Mouse (Mus musculus): ENCODE measurements around the gene Vmn2r9.
"Not testable (repeated sequence)": the region's sequence is repeated elsewhere in the genome, so short reads cannot be mapped to it uniquely, and the experiment has no call there.

Gene Vmn2r9

DNA sequence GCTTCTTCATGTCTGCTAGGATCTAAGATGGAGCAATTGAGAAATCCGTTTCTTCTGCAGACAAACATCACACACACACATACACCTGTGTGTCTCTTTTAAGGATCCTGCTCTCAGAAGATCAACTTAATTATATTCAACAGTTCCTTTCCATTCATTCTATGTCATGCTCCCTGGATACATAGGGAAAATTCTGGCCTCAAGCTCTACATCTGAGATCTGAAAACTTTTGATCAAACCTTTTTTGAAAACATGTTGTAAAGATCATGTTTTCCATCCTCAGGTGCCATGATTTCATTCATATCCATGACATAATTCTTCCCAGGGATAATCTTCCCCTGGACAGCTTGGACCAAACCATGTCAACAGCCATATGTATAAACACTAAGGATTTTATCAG, at the start of gene Vmn2r9:
Gene Vmn2r9 (minus strand): TSS at position 101 of the 400 bp plus-strand sequence.
- not testable (repeated sequence) for DNase-seq (ENCODE audit: low spot score in 2 of 2)

DNA sequence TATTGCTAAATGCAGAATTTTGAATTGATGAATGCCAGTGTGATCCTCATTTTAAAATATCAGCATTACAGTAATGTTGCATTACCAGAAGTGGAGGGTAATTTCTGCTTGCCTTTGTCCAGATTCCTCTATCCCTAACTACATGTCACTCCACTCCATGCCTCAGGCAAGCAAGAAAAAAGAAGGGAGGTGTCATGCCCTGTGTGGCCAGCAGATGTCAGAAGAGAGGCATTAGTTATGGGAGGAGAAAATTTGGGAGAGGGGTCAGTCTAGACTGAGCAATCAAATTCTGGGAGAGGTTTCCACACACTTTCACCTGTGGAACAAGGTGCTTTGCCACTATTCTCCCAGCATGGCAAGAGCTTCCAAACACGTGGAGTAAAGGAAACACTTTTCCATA, 14.3 kb upstream of the Vmn2r9 start:
- not testable (repeated sequence) for DNase-seq (ENCODE audit: low spot score in 2 of 2)

DNA sequence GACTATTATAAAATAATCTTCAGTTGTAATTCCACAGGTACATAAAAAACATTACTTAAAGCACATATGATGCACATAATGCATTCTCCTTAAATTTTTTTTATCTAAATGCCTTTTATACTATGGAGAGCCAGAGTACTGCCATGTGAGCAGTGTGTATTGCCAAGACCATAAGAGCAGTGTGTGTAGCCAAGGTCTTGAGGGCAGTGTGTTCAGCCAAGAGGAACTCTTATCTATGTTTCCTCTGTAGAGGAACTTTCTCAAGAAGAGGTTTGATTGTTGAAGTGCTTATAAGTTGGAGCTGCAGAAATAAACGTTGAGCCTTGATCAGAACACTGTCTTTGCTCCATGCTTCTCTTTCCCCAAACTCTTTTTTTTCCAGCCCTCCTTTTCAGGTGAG, 2.9 kb downstream of the Vmn2r9 start:
- no peak for DNase-seq (ENCODE audit: low spot score in 2 of 2)

DNA sequence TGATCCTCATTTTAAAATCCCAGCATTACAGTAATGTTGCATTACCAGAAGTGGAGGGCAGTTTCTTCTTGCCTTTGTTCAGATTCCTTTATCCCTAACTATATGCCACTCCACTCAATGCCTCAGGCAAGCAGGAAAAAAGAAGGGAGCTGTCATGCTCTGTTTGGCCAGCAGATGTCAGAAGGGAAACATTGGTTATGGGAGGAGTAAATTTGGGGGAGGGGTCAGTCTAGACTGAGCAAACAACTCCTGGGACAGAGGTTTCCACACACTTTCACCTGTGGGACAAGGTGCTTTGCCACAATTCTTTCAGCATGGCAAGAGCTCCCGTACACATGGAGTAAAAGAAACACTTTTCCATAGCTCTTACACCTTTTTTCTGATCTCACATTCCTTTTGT, 16.2 kb downstream of the Vmn2r9 start:
- no peak for DNase-seq (ENCODE audit: low spot score in 2 of 2)

DNA sequence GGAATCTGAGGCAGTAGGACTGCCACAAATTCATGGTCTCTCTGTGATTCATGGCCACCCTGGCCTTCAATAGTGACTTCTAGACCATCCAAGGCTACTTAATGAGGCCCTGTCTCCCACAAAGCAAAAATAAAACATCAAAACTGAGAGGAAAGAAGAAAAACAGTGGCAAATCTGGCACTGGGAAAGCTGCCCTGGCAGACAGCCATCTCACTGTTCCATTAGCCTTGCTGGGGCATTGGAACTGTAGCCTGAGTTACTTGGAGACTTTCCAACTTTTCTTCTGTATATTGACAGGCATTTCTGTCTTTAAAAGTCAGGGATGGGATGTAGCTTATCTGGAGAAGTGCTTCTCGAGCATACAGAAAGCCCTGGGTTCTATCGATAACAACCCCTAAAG, 29.1 kb downstream of the Vmn2r9 start:
- DNase-seq (ENCODE audit: low spot score in 2 of 2), result no peak

DNA sequence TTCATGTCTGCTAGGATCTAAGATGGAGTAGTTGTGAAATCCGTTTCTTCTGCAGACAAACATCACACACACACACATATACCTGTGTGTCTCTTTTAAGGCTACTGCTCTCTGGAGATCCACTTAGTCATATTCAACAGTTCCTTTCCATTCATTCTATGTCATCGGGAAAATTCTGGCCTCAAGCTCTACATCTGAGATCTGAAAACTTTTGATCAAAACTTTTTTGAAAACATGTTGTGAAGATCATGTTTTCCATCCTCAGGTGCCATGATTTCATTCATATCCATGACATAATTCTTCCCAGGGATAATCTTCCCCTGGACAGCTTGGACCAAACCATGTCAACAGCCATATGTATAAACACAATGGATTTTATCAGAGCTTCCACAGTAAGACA, 43.7 kb downstream of the Vmn2r9 start, which contains the start of gene Vmn2r8:
Gene Vmn2r8 (minus strand): TSS at position 101 of the 400 bp plus-strand sequence.
- DNase-seq (ENCODE audit: low spot score in 2 of 2), result not testable (repeated sequence)

DNA sequence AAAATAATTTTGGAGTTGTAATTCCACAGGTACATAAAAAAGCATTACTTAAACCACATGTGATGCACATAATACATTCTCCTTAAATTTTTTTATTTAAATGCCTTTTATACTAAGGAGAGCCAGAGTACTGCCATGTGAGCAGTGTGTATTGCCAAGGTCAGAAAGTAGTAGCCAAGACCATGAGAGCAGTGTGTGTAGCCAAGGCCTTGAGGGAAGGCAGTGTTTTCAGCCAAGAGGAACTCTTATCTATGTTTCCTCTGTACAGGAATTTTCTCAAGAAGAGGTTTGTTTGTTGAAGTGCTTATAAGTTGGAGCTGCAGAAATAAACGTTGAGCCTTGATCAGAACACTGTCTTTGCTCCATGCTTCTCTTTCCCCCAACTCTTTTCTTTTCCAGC, 48.8 kb downstream of the Vmn2r9 start:
- DNase-seq (ENCODE audit: low spot score in 2 of 2), result no peak

DNA sequence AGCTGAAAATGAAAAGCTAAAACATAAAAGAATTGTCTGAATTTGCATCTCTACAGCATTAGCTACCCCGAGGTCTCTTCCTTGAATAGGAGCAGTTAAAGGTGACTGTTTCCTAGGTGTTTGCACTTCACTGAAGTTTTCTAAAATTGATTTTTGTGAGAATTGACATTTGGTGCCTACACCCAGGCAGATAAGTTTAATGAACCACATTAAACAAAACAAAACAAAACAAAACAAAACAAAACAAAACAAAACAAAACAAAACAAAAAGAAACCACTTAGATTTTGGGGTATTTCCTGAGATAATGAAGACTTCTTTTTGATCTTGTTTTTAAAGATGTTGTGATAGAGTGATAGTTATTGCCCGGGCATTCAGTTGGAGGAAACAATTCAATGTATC, 57.1 kb downstream of the Vmn2r9 start, which contains the start of gene Tmed11:
Gene Tmed11 (minus strand): TSS at position 101 of the 400 bp plus-strand sequence.
- DNase-seq (ENCODE audit: low spot score in 2 of 2), result not testable (repeated sequence)

DNA sequence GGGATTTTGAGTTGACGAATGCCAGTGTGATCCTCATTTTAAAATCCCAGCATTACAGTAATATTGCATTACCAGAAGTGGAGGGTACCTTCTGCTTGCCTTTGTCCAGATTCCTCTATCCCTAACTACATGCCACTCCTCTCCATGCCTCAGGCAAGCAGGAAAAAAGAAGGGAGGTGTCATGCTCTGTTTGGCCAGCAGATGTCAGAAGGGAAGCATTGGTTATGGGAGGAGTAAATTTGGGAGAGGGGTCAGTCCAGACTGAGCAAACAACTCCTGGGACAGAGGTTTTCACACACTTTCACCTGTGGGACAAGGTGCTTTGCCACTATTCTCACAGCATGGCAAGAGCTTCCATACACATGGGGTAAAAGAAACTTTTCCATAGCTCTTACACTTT, 62.0 kb downstream of the Vmn2r9 start:
- not testable (repeated sequence) for DNase-seq (ENCODE audit: low spot score in 2 of 2)
